Mouse (Mus musculus) C2C12 (cell line): ENCODE results near the gene Gm20708.

ENCODE experiments used
- CEBPB ChIP-seq: IDR thresholded peaks from one replicate; pipeline ENCODE4 v1.6.1; 2011; ENCODE audit warnings: low read depth, mild to moderate bottlenecking, control low read depth, moderate library complexity
- CTCF ChIP-seq: IDR thresholded peaks from one replicate; pipeline ENCODE4 v1.5.1; 2011; ENCODE audit not compliant: control insufficient read depth, insufficient read depth, insufficient read length

DNA sequence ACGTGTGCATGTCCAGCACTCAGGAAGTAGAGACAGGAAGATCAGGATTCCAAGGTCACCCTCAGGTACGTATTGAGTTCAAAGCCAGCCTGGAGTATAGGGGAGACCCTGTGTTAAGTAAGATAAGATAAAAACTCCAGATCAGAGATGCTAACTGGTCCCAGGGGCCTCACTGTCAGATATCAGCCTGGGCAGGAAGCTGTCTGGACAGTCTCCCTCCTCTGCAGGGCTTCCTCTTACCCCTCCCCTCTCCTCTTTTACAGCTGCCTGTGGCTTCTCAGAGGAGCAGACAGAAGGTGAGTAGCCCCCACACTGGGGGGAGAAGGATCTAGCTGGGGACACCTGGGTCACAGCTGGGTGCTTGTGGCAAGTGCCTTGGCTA lies 11.3 kb upstream of the Gm20708 start:
- no peak for TF ChIP-seq CTCF
- no peak for TF ChIP-seq CEBPB
